Mouse (Mus musculus) small intestine, adult 2 months (tissue): ENCODE data around the gene Insm2.

Source experiments
- CTCF ChIP-seq: fragments of 200-500 bp; IDR thresholded peaks from 2 replicates; pipeline ENCODE4 v1.5.1; 2012; ENCODE audit warnings: low read depth, mild to moderate bottlenecking, control low read depth, inconsistent platforms, low read length, moderate library complexity, mixed read lengths; ENCODE audit not compliant: insufficient replicate concordance, insufficient read length; ENCODE audit errors: extremely low read depth
- POLR2A ChIP-seq: fragments of 200-500 bp; IDR thresholded peaks from 2 replicates; pipeline ENCODE4 v1.6.1; 2012; ENCODE audit warnings: low read depth, mild to moderate bottlenecking, control low read depth, inconsistent platforms, low read length, moderate library complexity

GRCm38 (mm10) chr12:55559184-55559855 is 39.9 kb upstream of the Insm2 start:
- TF ChIP-seq CTCF (no peak), POLR2A (no peak)
